Mouse (Mus musculus) heart, adult 18-20 months (tissue): ENCODE data around the gene Kat2a. TPM values are rescaled to one million over a fixed set of nuclear protein-coding genes. Genes with fewer than 3 reads are reported as not detected.

Experiments
- DNase-seq, 2 experiments: peaks; one replicate each; pipeline ENCODE4 v3.0.0; 2021 to 2022; ENCODE audit warnings: mixed read lengths in 1 of 2
- total RNA-seq, 2 experiments: library from RNA; stranded (reverse); gene quantifications; 2 replicates each; pipeline ENCODE4 v1.2.3; 2021

Kat2a gene
- total RNA-seq, 2 experiments from 2014 or later = 12.2 to 14.7 TPM

DNA sequence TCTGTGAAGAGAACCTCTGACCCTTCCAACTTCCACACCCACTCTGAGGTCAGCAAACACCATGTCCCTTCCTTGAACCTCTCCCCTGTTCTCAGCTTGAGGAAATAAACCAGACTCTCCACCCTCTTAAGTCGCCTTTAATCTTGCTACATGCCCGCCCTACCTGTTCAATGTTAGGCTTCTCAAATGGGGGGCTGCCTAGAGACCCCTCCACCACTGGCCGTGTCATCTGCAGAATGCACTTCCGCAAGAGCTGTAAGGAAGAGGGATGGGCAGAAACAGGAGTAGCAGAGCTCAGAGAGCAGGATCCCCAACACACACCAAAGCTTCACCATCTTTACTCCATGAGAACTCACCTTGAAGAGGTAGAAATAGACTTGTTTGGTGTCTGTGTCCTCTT lies 1.3 kb downstream of the Kat2a start:
- no peak for DNase-seq

DNA sequence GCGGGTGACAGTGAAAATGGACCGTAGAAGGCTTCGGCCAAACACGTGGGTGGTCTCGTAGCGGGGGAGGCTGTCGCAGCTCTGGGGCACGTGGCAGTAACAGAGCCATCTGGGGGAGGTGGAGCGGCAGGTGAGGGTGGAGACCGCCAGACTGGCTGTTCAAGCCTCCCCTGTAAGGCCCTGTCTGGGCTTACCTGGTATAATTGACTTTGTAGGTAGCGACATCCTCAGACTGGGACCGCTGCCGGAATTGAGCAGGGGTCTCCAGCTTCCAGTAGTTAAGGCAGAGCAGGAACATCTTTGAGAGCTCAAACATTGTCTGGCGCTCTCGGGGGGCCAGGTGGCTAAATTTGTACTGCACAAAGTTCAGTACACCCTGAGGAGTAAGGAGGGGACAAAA lies 1.7 kb downstream of the Kat2a start:
- DNase-seq = no peak

DNA sequence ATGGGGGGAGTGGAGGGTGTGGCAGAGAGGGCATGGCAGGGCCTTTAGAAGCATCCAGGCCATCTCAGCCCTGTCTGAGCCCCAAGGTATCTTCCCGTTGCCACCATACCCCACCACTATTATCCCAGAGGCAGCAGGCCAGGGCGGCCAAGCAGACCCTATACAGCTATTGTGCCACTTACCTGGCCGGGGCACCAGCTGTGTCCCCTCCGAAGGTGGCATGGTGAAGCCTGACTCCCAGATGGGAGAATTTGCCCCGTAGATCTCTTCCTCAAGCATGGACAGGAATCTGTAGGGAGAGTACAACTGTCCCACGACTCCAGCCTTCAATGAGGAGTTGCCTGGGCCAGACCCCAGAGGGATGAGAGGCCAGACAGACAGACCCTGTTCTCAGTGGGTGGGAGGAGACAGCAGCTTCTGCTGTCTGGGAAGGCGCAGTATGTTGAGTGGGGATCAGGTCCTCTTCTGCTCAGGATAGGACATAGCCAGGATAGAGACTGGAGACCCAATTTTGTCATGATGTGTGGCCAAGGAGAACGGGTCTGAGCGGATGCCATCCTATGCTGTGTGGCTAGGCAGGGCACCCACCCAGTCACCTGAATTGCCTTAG lies 3.0 kb downstream of the Kat2a start:
- DNase-seq = no peak

DNA sequence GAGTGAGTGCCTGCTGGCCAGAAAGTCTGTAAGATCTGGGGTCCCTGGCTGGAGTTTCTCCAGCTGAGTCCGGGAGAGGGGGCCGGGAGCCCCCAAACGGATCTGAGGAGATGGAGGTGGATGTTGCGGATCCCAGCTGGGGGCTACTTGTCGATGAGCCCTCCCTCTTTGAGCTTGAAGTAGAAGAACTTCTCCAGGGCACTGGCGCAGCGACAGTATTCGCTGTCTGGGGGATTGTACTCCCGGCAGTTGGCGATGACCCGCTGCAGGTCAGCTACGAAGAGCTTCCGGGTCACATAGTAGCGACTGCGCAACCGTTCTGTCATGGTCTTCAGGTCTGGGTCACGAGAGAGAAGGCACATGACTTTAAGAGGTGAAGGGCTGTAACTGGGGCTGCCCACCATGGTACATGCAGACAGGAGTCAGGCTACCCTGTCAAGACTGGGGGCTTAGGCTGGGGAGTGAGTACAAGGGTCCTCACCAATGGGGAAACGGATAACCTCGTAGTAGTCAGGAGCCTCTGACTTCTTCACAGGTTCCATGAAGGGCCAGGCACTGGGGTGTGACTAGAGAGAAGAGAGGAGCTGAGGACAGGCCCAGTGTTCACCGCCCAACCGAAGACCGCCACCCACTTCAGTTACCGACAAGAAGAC lies 7.0 kb downstream of the Kat2a start:
- DNase-seq = no peak

DNA sequence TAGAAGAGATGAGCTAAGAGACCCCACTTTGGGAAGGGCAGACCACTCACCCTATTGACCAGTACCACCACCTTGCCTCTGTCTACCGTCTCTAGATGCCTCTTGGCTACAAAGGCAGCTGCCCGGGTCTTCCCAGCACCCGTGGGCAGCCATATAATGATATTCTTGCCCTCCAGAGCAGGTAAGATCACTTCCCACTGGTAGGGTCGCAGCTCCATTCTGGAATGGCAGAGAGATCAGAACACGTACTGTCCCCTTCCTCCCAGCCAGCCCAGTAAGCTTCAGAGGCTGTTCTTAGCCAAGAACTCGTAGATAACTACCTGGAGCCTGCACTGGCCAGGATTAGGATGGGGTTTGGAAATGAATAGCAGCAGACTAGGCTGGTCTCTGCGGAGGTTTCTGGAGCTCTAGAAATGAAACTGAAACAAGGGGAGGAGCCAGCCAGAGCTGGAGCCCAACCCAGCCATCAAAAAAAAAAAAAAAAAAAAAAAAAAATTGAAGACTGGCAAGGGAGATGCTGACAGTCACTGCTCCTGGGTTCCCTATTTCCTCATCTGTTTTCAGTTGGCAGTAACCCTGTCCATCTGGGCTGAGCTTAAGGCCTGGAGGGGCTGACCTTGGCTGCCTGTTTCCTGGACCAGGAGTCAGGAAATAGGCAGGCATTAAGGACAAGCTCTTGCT lies 8.3 kb downstream of the Kat2a start, which contains the start of gene Dhx58:
Dhx58 (minus strand) TSS at position 421 of the 681 bp plus-strand sequence.
- peak; percentile 56 to 58 for DNase-seq

DNA sequence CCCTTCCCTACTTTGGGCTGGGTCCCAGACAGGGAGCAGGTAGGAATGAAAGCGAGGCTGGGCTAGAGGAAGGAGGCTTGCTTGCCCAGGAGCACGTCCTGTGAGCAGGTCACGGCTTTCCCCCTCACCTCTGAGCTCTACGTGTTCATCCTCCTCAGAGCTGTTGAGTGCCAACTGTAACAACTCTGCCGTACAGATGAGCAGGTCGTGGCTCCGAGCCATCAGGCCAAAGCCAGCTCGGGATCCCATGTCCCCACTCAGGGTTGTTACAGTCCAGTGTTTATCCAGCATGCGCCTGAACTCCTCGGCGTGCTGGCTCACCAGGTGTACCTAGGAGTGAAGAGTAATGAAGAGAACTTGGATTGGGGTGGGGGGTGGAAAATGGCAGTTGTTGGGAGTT lies 8.9 kb downstream of the Kat2a start:
- no peak for DNase-seq

DNA sequence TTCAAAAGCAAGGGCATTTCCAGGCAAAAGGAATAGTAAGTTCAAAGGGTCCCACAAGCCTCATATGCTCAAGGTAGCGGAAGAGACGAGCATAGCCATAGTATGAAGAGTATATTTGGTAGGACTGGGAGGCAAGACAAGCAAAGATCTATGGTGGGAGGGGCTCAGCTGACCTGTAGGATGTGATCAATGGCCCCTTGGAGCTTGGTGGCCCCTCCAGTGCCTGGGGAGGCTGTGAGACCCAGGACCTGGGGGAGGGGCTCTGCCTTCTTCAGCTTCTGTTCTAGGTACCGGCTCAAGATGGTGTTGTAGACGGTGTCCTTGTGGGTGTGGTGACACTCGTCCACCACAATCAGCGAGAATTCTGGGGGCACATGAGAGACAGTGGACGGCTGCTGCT lies 9.4 kb downstream of the Kat2a start:
- DNase-seq = no peak

DNA sequence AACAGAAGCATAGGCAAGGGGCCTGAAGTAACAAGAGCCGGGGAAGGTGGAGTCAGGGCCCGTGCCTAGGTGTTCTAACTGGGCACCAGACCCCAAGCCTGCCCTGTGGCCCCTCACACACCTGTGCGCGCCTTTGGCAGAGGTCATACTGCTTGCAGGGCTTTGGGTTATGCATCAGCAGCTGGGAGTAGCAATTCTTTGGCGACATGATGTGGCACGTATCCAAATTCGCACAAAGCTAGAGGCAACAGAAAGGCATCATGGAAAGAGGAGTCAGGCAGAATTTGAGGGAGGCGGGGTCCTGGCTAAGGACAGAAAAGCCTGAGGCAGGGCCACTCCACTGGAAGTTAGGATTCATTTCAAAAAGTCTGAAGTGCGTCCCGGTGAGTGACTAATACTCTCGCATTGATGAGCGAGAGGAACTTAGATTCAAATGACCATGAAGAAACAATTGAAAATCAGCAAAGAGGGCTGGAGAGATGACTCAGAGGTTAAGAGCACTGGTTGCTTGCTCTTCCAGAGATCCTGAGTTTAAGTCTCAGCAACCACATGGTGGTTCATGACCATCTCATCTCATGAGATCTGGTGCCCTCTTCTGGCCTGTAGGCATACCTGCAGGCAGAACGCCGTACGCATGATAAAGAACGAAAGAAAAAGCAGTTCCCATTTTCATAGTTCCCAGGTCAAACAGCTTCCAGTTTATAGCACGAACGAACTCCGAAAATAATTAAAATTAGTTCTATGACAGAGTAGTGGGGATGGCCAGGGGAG lies 10.0 kb downstream of the Kat2a start:
- peak; percentile 81 to 85 for DNase-seq

DNA sequence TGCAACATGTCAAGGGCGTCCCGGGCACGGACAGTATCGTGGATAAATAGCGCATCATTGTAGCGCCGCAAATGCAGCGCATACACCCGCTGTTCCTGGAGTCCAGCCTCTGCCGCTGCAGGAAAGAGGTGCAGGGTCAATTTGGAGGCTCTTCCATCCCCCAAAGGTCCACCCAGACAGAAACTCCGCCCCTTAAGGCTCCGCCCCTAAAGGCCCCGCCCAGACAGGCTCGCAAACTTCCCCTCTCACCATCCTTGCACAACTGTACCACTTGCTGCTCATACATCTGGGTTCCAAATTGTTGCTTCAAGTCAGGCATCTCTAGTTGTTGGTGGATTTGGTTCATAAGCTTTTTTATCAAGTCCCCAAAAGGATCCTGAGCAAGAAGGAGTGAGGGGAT lies 11.0 kb downstream of the Kat2a start:
- DNase-seq = peak; percentile 75 to 83

DNA sequence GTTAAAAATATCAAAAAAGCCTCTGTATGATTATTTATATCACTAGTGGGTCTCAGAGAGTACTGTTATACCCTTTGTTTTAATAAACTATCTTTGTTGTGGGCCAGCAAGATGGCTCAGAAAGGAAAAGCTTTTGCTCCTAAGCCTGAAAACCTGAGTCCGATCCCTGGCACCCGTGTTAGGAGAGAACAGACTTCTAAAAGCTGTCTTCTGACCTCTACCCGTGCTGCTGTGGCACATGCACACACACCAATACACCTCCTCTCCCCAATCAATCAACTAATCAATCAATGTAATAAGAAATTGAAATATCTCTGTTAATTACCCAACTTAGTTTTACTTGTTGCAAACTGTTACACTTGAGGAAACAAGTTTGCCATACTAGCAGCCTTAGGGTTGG lies 11.6 kb downstream of the Kat2a start:
- no peak for DNase-seq

DNA sequence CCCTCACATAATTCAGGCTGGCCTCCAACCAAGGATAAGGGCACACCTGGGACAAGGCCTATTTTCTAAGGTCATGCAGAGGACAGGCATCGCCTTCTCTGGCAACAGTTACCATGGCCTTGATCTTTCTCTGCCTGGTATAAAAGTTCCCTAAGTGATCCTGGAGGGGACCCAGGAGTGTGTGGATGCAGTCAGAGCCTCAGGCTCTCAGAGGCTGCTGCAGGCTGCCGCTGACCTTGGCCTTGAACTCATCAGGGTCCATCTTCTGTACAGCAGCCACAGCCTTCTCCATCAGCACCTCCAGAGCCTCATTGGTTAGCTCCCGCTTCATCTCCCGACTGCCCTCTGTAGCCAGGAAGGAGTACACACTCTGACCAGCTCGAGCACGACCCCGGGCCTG lies 14.3 kb downstream of the Kat2a start:
- no peak for DNase-seq

DNA sequence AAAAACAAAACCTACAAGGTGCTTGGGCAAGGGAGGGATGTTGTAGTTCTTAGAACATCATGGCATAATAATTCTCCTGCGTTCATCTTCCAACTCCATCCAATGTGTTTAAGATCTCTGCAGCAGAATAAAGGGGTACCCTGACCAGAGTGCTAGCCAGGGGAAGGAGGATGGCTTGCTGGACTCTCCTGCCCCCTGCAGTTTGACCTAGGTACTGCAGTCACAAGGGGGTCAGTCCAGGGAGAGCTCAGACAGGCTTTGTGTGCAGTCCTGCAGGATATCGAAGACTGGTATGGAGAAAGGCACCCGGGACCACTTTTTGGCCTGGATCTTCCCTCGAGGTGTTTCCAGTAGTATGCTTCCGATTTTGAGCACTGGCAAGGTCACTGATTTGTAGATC lies 17.3 kb downstream of the Kat2a start:
- peak; percentile 69 to 90 for DNase-seq

DNA sequence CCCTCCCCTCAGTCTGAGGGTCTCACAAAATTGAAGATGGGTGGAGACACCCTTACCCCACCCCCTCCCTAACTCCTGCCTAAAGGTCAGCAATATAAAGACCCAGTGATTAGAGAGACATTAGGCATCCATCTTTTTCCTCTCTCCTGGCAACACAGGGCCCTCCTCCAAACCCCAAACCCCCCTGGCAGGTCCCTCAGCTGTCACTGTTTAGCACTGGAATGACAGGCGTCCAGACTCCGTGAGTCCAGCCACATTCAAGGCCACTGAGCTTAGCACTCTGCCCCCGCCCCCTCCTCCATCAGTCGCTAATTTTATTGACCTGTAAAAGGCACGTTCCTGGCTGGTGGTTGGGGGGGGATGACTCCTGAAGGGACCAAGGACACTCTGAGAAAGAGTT lies 19.1 kb downstream of the Kat2a start:
- DNase-seq = no peak

DNA sequence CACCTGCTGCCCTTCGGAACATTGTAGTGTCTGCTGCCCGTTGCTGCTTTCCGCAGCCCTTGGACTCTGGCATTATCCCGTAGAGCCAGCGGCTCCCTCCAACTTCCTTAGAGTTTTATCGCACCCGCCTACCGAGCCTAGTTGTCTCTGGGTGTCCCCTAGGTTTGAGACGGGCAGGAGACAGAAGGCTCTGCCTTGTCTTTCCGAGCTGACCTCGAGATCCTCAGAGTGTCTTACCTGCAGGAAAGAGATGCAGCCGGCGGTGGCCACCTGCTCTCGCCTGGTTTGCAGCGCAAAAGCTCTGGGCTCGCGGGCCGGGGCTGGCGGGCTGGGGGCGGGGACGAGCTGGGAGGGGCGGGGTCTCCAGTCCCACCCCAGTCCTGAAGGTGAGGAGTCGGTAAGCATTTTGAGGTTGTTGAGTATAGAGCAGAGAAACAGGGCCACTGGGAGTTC lies 20.1 kb downstream of the Kat2a start, which contains the start of gene Zfp385c:
Zfp385c (minus strand) TSS at position 292 of the 453 bp plus-strand sequence.
- DNase-seq = no peak

DNA sequence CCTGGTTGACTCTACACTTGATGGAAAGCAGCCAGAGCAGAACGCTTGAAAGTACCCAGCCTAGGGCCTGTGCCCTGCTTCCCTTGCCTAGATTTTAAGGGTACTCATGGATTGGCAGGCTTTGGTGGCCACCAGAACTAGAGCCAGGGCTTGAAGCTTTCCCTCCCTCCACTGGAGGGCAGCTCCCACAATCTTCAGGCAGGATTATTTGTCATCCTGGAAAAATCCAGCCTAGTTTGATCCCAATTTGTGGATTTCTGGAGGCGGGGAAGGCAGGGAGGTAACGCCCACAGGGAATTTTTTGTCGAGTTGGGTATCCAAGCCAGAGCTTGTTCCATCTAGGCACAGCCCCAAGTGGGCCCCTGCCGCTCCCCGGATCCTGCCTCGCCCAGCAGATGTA lies 21.9 kb downstream of the Kat2a start:
- DNase-seq = no peak

DNA sequence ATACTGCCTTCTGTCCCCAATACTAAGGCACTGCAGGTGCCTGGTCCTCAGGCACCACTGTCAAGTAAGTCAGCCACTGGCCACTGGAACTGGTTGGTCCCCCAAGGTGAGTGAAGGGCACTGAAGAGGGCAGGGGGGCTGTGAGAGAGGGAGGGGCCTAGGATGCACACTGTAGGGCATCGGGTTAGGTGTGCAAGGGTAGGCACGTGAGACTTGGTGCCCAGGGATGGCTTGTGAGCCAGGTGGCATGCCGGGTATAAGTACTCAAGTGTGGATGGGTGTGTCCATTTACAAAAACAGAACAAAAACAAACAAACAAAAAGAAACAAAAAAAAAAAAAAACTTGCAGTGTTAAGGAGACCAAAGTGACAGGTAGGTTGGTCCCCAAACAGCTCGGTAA lies 23.8 kb downstream of the Kat2a start:
- DNase-seq = no peak

DNA sequence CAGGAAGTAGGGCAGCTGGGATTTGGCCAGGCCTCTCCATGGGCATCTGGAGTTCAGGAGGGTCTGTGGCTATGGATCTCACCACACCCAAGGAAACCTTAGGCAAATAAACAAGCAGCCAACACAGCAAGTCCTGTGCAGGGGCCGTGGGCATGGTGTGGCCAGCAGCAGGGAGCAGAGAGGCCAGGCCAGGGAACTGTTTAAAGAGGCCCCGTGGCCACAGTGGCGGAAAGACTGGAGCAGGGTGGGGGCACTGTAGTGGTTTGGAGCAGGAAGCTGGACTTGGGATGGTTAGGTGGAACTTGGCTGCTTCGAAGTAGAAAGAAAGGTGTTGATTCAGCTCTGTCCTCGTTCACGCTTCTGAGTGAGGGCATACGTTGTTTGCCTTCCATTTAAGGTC lies 25.0 kb downstream of the Kat2a start:
- no peak for DNase-seq

DNA sequence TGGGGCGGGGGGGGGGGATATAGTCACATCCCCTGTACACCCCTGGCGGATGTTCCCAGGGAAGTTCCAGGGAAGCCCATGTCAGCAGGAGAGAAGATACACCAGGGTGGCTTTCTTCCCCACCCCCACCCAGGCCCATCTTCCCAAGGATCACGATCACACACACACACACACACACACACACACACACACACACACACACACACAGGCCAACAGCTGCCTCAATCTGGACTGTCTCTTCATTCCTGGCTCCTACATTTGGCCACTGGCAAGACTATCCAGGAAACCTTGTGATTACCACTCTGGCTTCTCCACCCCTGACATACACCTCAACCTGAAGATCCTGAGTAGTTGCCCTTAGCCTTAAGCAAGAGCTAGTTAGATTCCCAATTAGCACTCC lies 26.9 kb downstream of the Kat2a start:
- no peak for DNase-seq

DNA sequence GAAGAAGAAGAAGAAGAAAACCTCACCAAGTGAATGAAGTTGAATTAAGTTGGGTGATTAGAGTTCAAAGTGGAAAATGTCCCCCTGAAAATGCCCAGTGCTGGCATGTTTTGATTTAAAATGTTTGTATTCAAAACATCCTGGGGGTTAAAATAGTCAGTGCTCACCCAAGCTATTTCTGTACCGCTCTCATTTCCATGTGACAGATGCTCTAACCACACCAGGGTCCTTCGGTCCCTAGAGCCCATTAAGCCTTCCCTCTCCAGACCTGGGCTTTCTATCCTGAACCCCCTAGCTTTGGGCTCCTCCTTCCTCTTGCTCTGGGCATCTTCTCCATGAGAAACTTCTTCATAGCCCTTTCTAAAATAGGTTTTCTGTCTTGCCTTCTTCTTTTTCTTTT lies 28.2 kb downstream of the Kat2a start:
- no peak for DNase-seq

DNA sequence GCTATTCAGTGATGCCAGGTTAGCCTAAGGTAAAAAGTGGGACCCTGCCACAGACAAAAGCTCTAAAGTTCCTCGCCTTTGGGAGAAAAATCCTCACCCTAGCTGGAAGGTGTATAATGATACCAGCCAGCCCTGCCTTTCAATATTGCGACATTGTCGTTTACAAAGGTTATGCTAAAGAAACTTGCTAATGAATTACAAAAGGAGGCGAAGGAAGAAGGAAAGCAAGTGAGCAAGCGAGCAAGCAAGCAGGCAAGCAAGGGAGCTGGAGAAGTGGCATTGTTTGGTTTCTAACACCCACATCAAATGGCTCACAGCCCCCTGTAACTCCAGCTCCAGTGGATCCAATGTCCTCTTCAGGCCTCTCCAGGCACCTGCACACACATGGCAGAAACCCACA lies 29.7 kb downstream of the Kat2a start:
- DNase-seq = no peak

DNA sequence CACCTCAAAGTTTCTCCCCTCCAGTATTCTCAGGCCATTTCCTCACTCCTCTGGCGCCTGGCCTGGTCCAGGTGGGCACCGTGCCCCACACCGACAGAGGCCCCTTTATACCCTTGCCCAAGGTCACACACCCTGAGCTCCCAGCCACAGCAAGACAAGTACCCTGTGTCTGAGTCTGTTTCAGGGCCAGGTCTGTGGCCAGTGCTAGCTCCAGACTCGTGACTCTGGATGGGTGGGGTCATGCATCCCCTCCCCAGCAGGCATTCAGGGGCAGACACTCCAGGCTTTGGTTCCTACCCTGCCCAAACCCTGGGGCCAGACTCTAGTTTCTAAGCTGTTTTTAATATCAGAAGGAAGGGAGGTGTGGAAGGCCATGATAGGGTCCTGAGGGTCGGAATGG lies 30.4 kb downstream of the Kat2a start:
- DNase-seq = no peak

DNA sequence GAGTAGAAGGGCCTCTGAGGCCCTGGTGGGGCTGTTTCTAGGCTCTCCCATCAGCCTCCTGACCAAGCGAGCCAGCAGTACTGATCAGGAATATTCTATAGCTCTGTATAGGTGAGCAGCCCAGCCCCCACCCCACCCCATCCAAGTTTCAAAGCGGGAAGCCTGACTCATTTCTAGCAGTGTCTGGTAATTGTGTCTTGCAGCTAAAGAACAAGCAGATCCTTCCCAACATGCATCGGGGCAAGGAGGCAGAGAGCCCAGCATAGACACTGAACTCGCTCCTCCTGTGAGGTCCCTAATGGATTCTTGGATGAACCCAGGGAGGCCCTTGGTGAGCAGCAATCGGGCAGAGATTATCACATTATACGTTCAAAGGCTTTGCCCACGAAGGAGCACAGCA lies 34.5 kb downstream of the Kat2a start:
- DNase-seq = no peak

DNA sequence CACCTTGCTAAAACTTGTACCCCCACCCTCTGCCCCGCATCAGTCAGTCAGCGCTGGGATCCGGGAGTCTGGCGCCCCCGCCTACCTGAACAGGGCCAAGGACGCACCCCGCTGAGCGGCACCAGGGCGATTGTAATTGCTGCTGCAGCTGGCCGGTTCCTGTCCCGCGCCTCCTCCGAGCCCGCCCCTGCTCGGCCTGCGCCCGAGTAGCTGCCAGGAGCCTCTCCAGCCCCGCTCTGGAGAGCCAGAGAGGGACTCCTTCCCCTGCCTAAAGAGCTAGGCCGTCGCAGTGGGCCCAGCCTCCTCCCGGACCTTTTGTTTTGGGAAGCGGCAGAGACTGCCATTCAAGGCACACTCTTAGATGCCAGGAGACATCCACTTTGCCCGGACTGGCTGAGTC lies 39.1 kb downstream of the Kat2a start:
- peak; percentile 67 to 75 for DNase-seq
